Mouse (Mus musculus) MEL (cell line): Measurements from ENCODE around the gene Ift27. TPM values are rescaled to one million over a fixed set of nuclear protein-coding genes. Genes with fewer than 3 reads are reported as not detected.

Experiments
- DNase-seq: peaks from one replicate; pipeline ENCODE4 v3.0.0; 2011; ENCODE audit warnings: low read depth, low spot score
- H3K27ac ChIP-seq: 2 replicates; pipeline ENCODE4 v1.5.1; 2012; ENCODE audit warnings: low read depth, mild to moderate bottlenecking, control low read depth, low read length, moderate library complexity; ENCODE audit not compliant: control insufficient read depth
- H3K27me3 ChIP-seq, 2 experiments: fragments of 150-350 bp in 1 of 2; sonication (generic) in 1 of 2; 2 replicates each; pipeline ENCODE4 v1.6.1; 2012; ENCODE audit warnings: low read length in 2 of 2, mild to moderate bottlenecking in 2 of 2, improper control_type of control experiment in 1 of 2, moderate library complexity in 1 of 2; ENCODE audit not compliant: insufficient read depth in 2 of 2, control insufficient read depth in 1 of 2
- H3K36me3 ChIP-seq, 2 experiments: 2 replicates each; pipeline ENCODE4 v1.6.1; 2012 to 2014; ENCODE audit warnings: low read length in 2 of 2, improper control_type of control experiment in 1 of 2, inconsistent platforms in 1 of 2, mild to moderate bottlenecking in 1 of 2; ENCODE audit not compliant: insufficient read depth in 2 of 2, control insufficient read depth in 1 of 2
- H3K4me1 ChIP-seq, 2 experiments: fragments of 150-350 bp in 1 of 2; sonication (generic) in 1 of 2; 2 replicates each; pipeline ENCODE4 v1.6.1; 2012; ENCODE audit warnings: low read length in 2 of 2, improper control_type of control experiment in 1 of 2, mild to moderate bottlenecking in 1 of 2; ENCODE audit not compliant: insufficient read depth in 2 of 2, control insufficient read depth in 1 of 2
- H3K4me3 ChIP-seq, 2 experiments: fragments of 150-350 bp in 1 of 2; sonication (generic) in 1 of 2; 2 replicates each; pipeline ENCODE4 v1.5.1; 2012; ENCODE audit warnings: low read depth in 2 of 2, low read length in 2 of 2, mild to moderate bottlenecking in 2 of 2, moderate library complexity in 2 of 2, control low read depth in 1 of 2, improper control_type of control experiment in 1 of 2; ENCODE audit not compliant: control insufficient read depth in 1 of 2, insufficient read depth in 1 of 2
- H3K79me2 ChIP-seq: 2 replicates; pipeline ENCODE4 v1.6.1; 2012; ENCODE audit warnings: mild to moderate bottlenecking, low read length, moderate library complexity; ENCODE audit not compliant: control insufficient read depth, poor library complexity, insufficient read depth
- H3K9ac ChIP-seq: 2 replicates; pipeline ENCODE4 v1.6.1; 2012; ENCODE audit warnings: low read depth, mild to moderate bottlenecking, control low read depth, low read length, moderate library complexity; ENCODE audit not compliant: control insufficient read depth, poor library complexity, severe bottlenecking
- H3K9me3 ChIP-seq: fragments of 150-350 bp; sonication (generic); replicated peaks from 2 replicates; pipeline ENCODE4 v1.6.1; 2012; ENCODE audit warnings: mild to moderate bottlenecking, low read length, improper control_type of control experiment, moderate library complexity; ENCODE audit not compliant: insufficient read depth
- BHLHE40 ChIP-seq: IDR thresholded peaks from 2 replicates; pipeline ENCODE4 v1.6.1; 2012; ENCODE audit warnings: low read depth, mild to moderate bottlenecking, inconsistent platforms, low read length, improper control_type of control experiment, borderline replicate concordance
- CHD2 ChIP-seq: IDR thresholded peaks from 2 replicates; pipeline ENCODE4 v1.6.1; 2011; ENCODE audit warnings: low read length, improper control_type of control experiment
- CTCF ChIP-seq, 3 experiments: IDR thresholded peaks in 2 of 3; conservative IDR thresholded peaks in 1 of 3; 2 replicates each; pipeline ENCODE4 v1.5.1; 2011 to 2012; ENCODE audit warnings: low read length in 3 of 3, low read depth in 2 of 3, mild to moderate bottlenecking in 2 of 3, improper control_type of control experiment in 1 of 3, inconsistent platforms in 1 of 3, mixed read lengths in 1 of 3, moderate library complexity in 1 of 3; ENCODE audit not compliant: control insufficient read depth in 1 of 3, insufficient read depth in 1 of 3, poor library complexity in 1 of 3, severe bottlenecking in 1 of 3
- ELF1 ChIP-seq: IDR thresholded peaks from 2 replicates; pipeline ENCODE4 v1.6.1; 2014; ENCODE audit warnings: low read depth, mild to moderate bottlenecking, inconsistent platforms, low read length, improper control_type of control experiment, moderate library complexity
- GATA1 ChIP-seq: IDR thresholded peaks from 2 replicates; pipeline ENCODE4 v1.6.1; 2011; ENCODE audit warnings: low read depth, low read length, improper control_type of control experiment
- HCFC1 ChIP-seq: IDR thresholded peaks from 2 replicates; pipeline ENCODE4 v1.6.1; 2012; ENCODE audit warnings: low read depth, mild to moderate bottlenecking, inconsistent platforms, low read length, improper control_type of control experiment, moderate library complexity
- KAT2A ChIP-seq: conservative IDR thresholded peaks from 2 replicates; pipeline ENCODE4 v1.6.1; 2012; ENCODE audit warnings: low read depth, low read length, improper control_type of control experiment, inconsistent platforms
- MAFK ChIP-seq: IDR thresholded peaks from 2 replicates; pipeline ENCODE4 v1.6.1; 2011; ENCODE audit warnings: low read depth, mild to moderate bottlenecking, low read length, improper control_type of control experiment, borderline replicate concordance
- MAZ ChIP-seq: IDR thresholded peaks from 2 replicates; pipeline ENCODE4 v1.6.1; 2012; ENCODE audit warnings: low read depth, mild to moderate bottlenecking, inconsistent platforms, low read length, improper control_type of control experiment
- MEF2A ChIP-seq: IDR thresholded peaks from 2 replicates; pipeline ENCODE4 v1.6.1; 2014; ENCODE audit warnings: low read depth, mild to moderate bottlenecking, inconsistent platforms, low read length, improper control_type of control experiment; ENCODE audit not compliant: poor library complexity, insufficient replicate concordance, severe bottlenecking; ENCODE audit errors: extremely low read depth
- MXI1 ChIP-seq: IDR thresholded peaks from 2 replicates; pipeline ENCODE4 v1.6.1; 2011; ENCODE audit warnings: mild to moderate bottlenecking, low read depth, low read length, improper control_type of control experiment
- MYC ChIP-seq: IDR thresholded peaks from 2 replicates; pipeline ENCODE4 v1.6.1; 2011; ENCODE audit warnings: low read depth, mild to moderate bottlenecking, low read length, improper control_type of control experiment, moderate library complexity
- NELFE ChIP-seq: IDR thresholded peaks from 2 replicates; pipeline ENCODE4 v1.6.1; 2011; ENCODE audit warnings: low read depth, low read length, improper control_type of control experiment
- POLR2A ChIP-seq, 2 experiments: IDR thresholded peaks; 2 replicates each; pipeline ENCODE4 v1.6.1; 2011 to 2012; ENCODE audit warnings: low read length in 2 of 2, mild to moderate bottlenecking in 2 of 2, control low read depth in 1 of 2, improper control_type of control experiment in 1 of 2, low read depth in 1 of 2, moderate library complexity in 1 of 2; ENCODE audit not compliant: control insufficient read depth in 1 of 2, insufficient read depth in 1 of 2, poor library complexity in 1 of 2
- POLR2AphosphoS2 ChIP-seq: IDR thresholded peaks from 2 replicates; pipeline ENCODE4 v1.6.1; 2011; ENCODE audit warnings: low read length, improper control_type of control experiment
- RAD21 ChIP-seq: IDR thresholded peaks from 2 replicates; pipeline ENCODE4 v1.6.1; 2011; ENCODE audit warnings: mild to moderate bottlenecking, low read depth, low read length, improper control_type of control experiment
- SIN3A ChIP-seq: IDR thresholded peaks from 2 replicates; pipeline ENCODE4 v1.6.1; 2012; ENCODE audit warnings: low read length, improper control_type of control experiment, inconsistent platforms
- SMC3 ChIP-seq: IDR thresholded peaks from 2 replicates; pipeline ENCODE4 v1.6.1; 2011; ENCODE audit warnings: low read depth, low read length, improper control_type of control experiment
- TCF12 ChIP-seq: IDR thresholded peaks from 2 replicates; pipeline ENCODE4 v1.6.1; 2014; ENCODE audit warnings: low read depth, mild to moderate bottlenecking, inconsistent platforms, low read length, improper control_type of control experiment, moderate library complexity
- ZKSCAN1 ChIP-seq: IDR thresholded peaks from 2 replicates; pipeline ENCODE4 v1.6.1; 2012; ENCODE audit warnings: low read depth, mild to moderate bottlenecking, inconsistent platforms, low read length, improper control_type of control experiment, moderate library complexity
- ZMIZ1 ChIP-seq: IDR thresholded peaks from 2 replicates; pipeline ENCODE4 v1.6.1; 2012; ENCODE audit warnings: low read depth, mild to moderate bottlenecking, inconsistent platforms, low read length, improper control_type of control experiment, moderate library complexity
- ZNF384 ChIP-seq: IDR thresholded peaks from 2 replicates; pipeline ENCODE4 v1.6.1; 2012; ENCODE audit warnings: low read depth, mild to moderate bottlenecking, inconsistent platforms, low read length, improper control_type of control experiment
- polyA plus RNA-seq, 2 experiments: library from polyadenylated mRNA; stranded (reverse) in 1 of 2; unstranded in 1 of 2; fragments of >175 nt in 1 of 2; fragments of >200 nt in 1 of 2; gene quantifications; 2 replicates each; pipeline versions ENCODE4 v1.2.1 to v1.2.4; 2012; ENCODE audit warnings: low replicate concordance in 2 of 2, low read depth in 1 of 2; ENCODE audit not compliant: insufficient read length in 2 of 2, insufficient read depth in 1 of 2, missing spikeins in 1 of 2
- total RNA-seq: library from RNA; depleted of rRNA; stranded (reverse); fragments of 300-350 nt; gene quantifications from 2 replicates; pipeline ENCODE4 v1.2.3, GENCODE M21; 2012

The Ift27 gene
- total and polyA plus RNA-seq, 3 experiments: 10.4 to 18.0 TPM; not detected in 1

- no peak for TF ChIP-seq MAZ
- TF ChIP-seq CHD2: no peak
- no peak for TF ChIP-seq BHLHE40
- TF ChIP-seq POLR2A (IDR thresholded peaks at IDR 0.05; ENCODE audit: control insufficient read depth in 1 of 2, insufficient read depth in 1 of 2, low read depth in 1 of 2, low read length in 2 of 2, poor library complexity in 1 of 2): no peak
- TF ChIP-seq MXI1: no peak
- no peak for TF ChIP-seq ZMIZ1
- no peak for TF ChIP-seq ZKSCAN1
- no peak for TF ChIP-seq KAT2A
- no peak for TF ChIP-seq SMC3
- no peak for TF ChIP-seq SIN3A
- H3K27ac ChIP-seq: no peak overlapping the region
- DNase-seq: no peak
- peaks cover 2% of the 10 kb centered on the region in 2 experiments; a peak in 3 of 4 replicates for H3K27me3 ChIP-seq
- H3K36me3 ChIP-seq: no peaks in the 10 kb centered on the region
- no peak overlapping the region for H3K9ac ChIP-seq
- no peaks in the 10 kb centered on the region for H3K79me2 ChIP-seq
- no peaks in the 10 kb centered on the region for H3K4me1 ChIP-seq
- no peaks in the 10 kb centered on the region for H3K9me3 ChIP-seq
- H3K4me3 ChIP-seq: no peak overlapping the region
Measured at GRCm38 (mm10) chr15:78186906-78187305, 13.0 kb upstream of the Ift27 start.

DNA sequence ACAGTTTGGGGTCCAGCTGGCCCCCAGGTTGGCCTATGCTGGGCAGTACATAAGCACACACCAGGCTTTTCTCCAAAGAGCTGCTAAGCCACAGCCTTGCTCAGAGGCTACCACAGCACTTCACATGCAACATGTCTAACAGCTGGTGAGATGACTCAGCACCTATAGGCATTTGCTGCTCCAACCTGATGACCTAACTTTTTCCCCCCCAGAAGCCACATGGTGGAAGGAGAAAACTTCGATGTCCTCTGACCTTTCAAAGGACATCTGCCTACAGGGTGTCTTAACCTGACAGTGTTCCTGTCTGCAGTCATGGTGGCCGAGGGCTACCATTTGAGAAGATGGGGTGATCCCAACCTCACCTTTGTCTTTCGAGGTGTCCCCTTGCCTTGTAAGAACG is 11.7 kb upstream of the Ift27 start:
- Histone ChIP-seq H3K36me3 (no peaks in the 10 kb centered on the region), H3K9ac (no peak overlapping the region), H3K9me3 (no peaks in the 10 kb centered on the region), H3K27ac (no peak overlapping the region), H3K4me3 (no peak overlapping the region), H3K27me3 (peaks cover 0 to 2% of the 10 kb centered on the region in 2 experiments; a peak in 3 of 4 replicates), H3K79me2 (no peaks in the 10 kb centered on the region), H3K4me1 (no peaks in the 10 kb centered on the region)
- no peak for DNase-seq
- TF ChIP-seq ELF1: no peak
- no peak for TF ChIP-seq RAD21
- no peak for TF ChIP-seq KAT2A
- no peak for TF ChIP-seq MAFK
- no peak for TF ChIP-seq ZNF384
- TF ChIP-seq CHD2: no peak
- TF ChIP-seq TCF12: no peak
- TF ChIP-seq MAZ: no peak
- TF ChIP-seq ZMIZ1: no peak
- TF ChIP-seq NELFE: no peak
- no peak for TF ChIP-seq MEF2A
- TF ChIP-seq POLR2AphosphoS2: no peak
- no peak for TF ChIP-seq BHLHE40
- TF ChIP-seq GATA1: no peak
- no peak for TF ChIP-seq HCFC1
- TF ChIP-seq CTCF (IDR thresholded peaks at IDR 0.05 in 2 of 3, conservative IDR thresholded peaks at IDR 0.05 in 1 of 3; ENCODE audit: control insufficient read depth in 1 of 3, insufficient read depth in 1 of 3, low read depth in 2 of 3, low read length in 3 of 3, poor library complexity in 1 of 3, severe bottlenecking in 1 of 3): no peak
- TF ChIP-seq MYC: no peak
